Mouse (Mus musculus) embryonic fibroblast, embryonic 13.5 days (primary cell): ENCODE results near the gene Cnot10.

ENCODE experiments used
- CTCF ChIP-seq: IDR thresholded peaks from 2 replicates; pipeline ENCODE4 v1.5.1; 2011; ENCODE audit warnings: mild to moderate bottlenecking, control low read depth, low read length, moderate library complexity, borderline replicate concordance; ENCODE audit not compliant: insufficient read depth
- POLR2A ChIP-seq: IDR thresholded peaks from 2 replicates; pipeline ENCODE4 v1.6.1; 2011; ENCODE audit warnings: low read depth, mild to moderate bottlenecking, control low read depth, low read length, moderate library complexity

- TF ChIP-seq CTCF (no peak), POLR2A (peak; percentile 81)
Measured at GRCm38 (mm10) chr9:114639839-114640646, at the start of gene Cnot10.
